In genomic region chr15:99814554-99815260, GRCm38 (mm10) we compare ENCODE assay signal across 11 mouse cellular contexts. TPM values are rescaled to one million over a fixed set of nuclear protein-coding genes. Genes with fewer than 3 reads are reported as not detected.
DNase-seq lines count a peak whose midpoint lies in the region; ATAC-seq lines count a peak whose summit lies in the region.
"Had no signal": no experiment of that assay in that cellular context is flagged by ENCODE, and none has a peak within 500 bp of the region (broad histone marks: within the 10 kb centered on the region; RNA-seq: fewer than 3 reads in every experiment).

No protein-coding gene starts in this region.

- no peak overlapping the region for H3K4me3 ChIP-seq in heart, embryonic 10.5 days
- H3K4me3 ChIP-seq in hindbrain, embryonic 11.5 days (ENCODE audit: low read depth, low read length): no peak overlapping the region
- H3K4me3 ChIP-seq: hindbrain, embryonic 15.5 days; layer of hippocampus, adult 2 months had no signal

- no peak overlapping the region for H3K4me2 ChIP-seq in hindbrain, embryonic 11.5 days (replicated peaks; ENCODE audit: low read depth, low read length)
- H3K4me2 ChIP-seq: hindbrain, embryonic 15.5 days had no signal

- intact Hi-C loops in gastrocnemius, postnatal 36 days (cut with DNase I): no loop called here

- no peak overlapping the region for H3K9ac ChIP-seq in hindbrain, embryonic 11.5 days (ENCODE audit: low read depth, low read length)
- H3K9ac ChIP-seq: hindbrain, embryonic 15.5 days had no signal

- 90% methylated on average over 24 of the region's 24 CpGs for WGBS in heart, embryonic 10.5 days
- 94% methylated on average over 24 of the region's 24 CpGs for WGBS in hindbrain, embryonic 11.5 days

- DNase-seq in heart, adult 9 months (ENCODE audit: low spot score in 2 of 2): peak; percentile 53 to 55
- no peak for DNase-seq in heart, embryonic 10.5 days (ENCODE audit: low spot score)
- peak; percentile 77 for DNase-seq in MN1 (ENCODE audit: low spot score)
- peak; percentile 33 to 44 for DNase-seq in gastrocnemius, postnatal 36 days
- no peak for DNase-seq in hindbrain, embryonic 11.5 days (ENCODE audit: low spot score)
- no peak for DNase-seq in right cerebral cortex, adult 2 months (ENCODE audit: low spot score in 2 of 2)
- DNase-seq: thymus, postnatal 25 days had no signal

- no peaks in the 10 kb centered on the region for H3K9me3 ChIP-seq in heart, embryonic 10.5 days
- H3K9me3 ChIP-seq in hindbrain, embryonic 11.5 days (ENCODE audit: control insufficient read depth, low read length): no peaks in the 10 kb centered on the region
- H3K9me3 ChIP-seq: hindbrain, embryonic 15.5 days had no signal

- peak; percentile 84 for ATAC-seq in monocyte, adult 5-6 weeks (replicated peaks; ENCODE audit: insufficient number of reproducible peaks, low FRiP score, low TSS enrichment, poor library complexity, severe bottlenecking)
- no peak for ATAC-seq in hindbrain, embryonic 11.5 days (ENCODE audit: low FRiP score)
- ATAC-seq in inflammation-experienced regulatory T-cells, adult 6 months: no peak

- peaks cover 28% of the 10 kb centered on the region for H3K36me3 ChIP-seq in heart, embryonic 10.5 days
- H3K36me3 ChIP-seq in hindbrain, embryonic 11.5 days (ENCODE audit: control insufficient read depth, insufficient read depth, low read length): no peaks in the 10 kb centered on the region
- H3K36me3 ChIP-seq: hindbrain, embryonic 15.5 days had no signal

- peaks cover 16% of the 10 kb centered on the region for H3K4me1 ChIP-seq in heart, embryonic 10.5 days
- H3K4me1 ChIP-seq in hindbrain, embryonic 11.5 days (replicated peaks; ENCODE audit: control insufficient read depth, insufficient read depth, low read length): peaks cover 6% of the 10 kb centered on the region; the same call in 1 of the 2 replicates

- no peaks in the 10 kb centered on the region for H3K27me3 ChIP-seq in heart, embryonic 10.5 days (ENCODE audit: insufficient read depth, poor library complexity, severe bottlenecking)
- H3K27me3 ChIP-seq in hindbrain, embryonic 11.5 days (ENCODE audit: control insufficient read depth, insufficient read depth, low read length): no peaks in the 10 kb centered on the region
- H3K27me3 ChIP-seq: hindbrain, embryonic 15.5 days had no signal

- H3K27ac ChIP-seq in heart, embryonic 10.5 days: no peak overlapping the region
- no peak overlapping the region for H3K27ac ChIP-seq in hindbrain, embryonic 11.5 days (ENCODE audit: low read depth, low read length)
- H3K27ac ChIP-seq: hindbrain, embryonic 15.5 days; layer of hippocampus, adult 2 months had no signal

RNA-seq across cellular contexts. Expression of gene Cers5, which starts 42.0 kb away (rescaled TPM):
- polyA plus RNA-seq in heart, embryonic 10.5 days (2016; fragmentation: Nextera tagmentation; extraction: Ambion mirVana): 56.5 and 60.3 TPM in 2 replicates
- total RNA-seq in gastrocnemius, postnatal 36 days (2021): 1 to 10 TPM; 4.9 to 5.9 TPM
- 56.2 to 67.9 TPM (median 57.5 TPM) in 3 replicates for total RNA-seq in monocyte, adult 5-6 weeks (2017)
- 61.6 and 66.6 TPM in 2 replicates for polyA plus RNA-seq in hindbrain, embryonic 11.5 days (2014; fragmentation: Nextera tagmentation; extraction: Ambion mirVana)
- polyA plus RNA-seq in inflammation-experienced regulatory T-cells, adult 6 months (2017; shearing (Covaris generic)): 10 to 100 TPM; 49.5 to 66.7 (median 56.5) TPM

Comparison
In these comparisons a context has a peak if more than half of its experiments do, and no peak if none do; other contexts are left out.
1. DNase-seq: peak in heart, adult 9 months (2 of 2), MN1 (single experiment) and gastrocnemius, postnatal 36 days (2 of 2); none in heart, embryonic 10.5 days (single experiment), hindbrain, embryonic 11.5 days (single experiment) and right cerebral cortex, adult 2 months (0 of 2).